Mouse (Mus musculus): ENCODE results near the gene Dmkn.
"Not testable (repeated sequence)": the region's sequence is repeated elsewhere in the genome, so short reads cannot be mapped to it uniquely, and the experiment has no call there.

Gene Dmkn

GRCm38 (mm10) chr7:30763456-30763855 lies at the start of gene Dmkn:
TSS of gene Dmkn (plus strand) at chr7:30763756.
- no peak for DNase-seq

- peak; percentile 69 to 70 for DNase-seq
Observed at GRCm38 (mm10) chr7:30717006-30717715, 46.4 kb upstream of the Dmkn start.

- DNase-seq = no peak
Observed at GRCm38 (mm10) chr7:30717716-30718046, 45.9 kb upstream of the Dmkn start.

GRCm38 (mm10) chr7:30719669-30720068 lies 43.9 kb upstream of the Dmkn start:
- DNase-seq = no peak

- DNase-seq = no peak
Observed at GRCm38 (mm10) chr7:30721286-30721685, 42.3 kb upstream of the Dmkn start.

- DNase-seq = no peak
Observed at GRCm38 (mm10) chr7:30723274-30723953, 40.1 kb upstream of the Dmkn start.

- DNase-seq = no peak
Observed at GRCm38 (mm10) chr7:30728214-30728613, 35.3 kb upstream of the Dmkn start.

- DNase-seq = no peak
Observed at GRCm38 (mm10) chr7:30728739-30729395, 34.7 kb upstream of the Dmkn start.

- peak; percentile 87 to 96 for DNase-seq
Observed at GRCm38 (mm10) chr7:30729396-30730063, 34.0 kb upstream of the Dmkn start, which contains the start of gene Tmem147. TSS of gene Tmem147 (minus strand) at chr7:30729540.

- DNase-seq = not testable (repeated sequence)
Observed at GRCm38 (mm10) chr7:30730064-30730722, 33.4 kb upstream of the Dmkn start.

- no peak for DNase-seq
Observed at GRCm38 (mm10) chr7:30736211-30736610, 27.3 kb upstream of the Dmkn start.

GRCm38 (mm10) chr7:30742570-30742969 lies 21.0 kb upstream of the Dmkn start:
- DNase-seq = peak; percentile 12 to 19

- DNase-seq = not testable (repeated sequence)
Observed at GRCm38 (mm10) chr7:30743617-30744016, 19.9 kb upstream of the Dmkn start, which contains the start of gene Gapdhs. TSS of gene Gapdhs (minus strand) at chr7:30743681.

GRCm38 (mm10) chr7:30744022-30744598 lies 19.4 kb upstream of the Dmkn start:
- DNase-seq = no peak

GRCm38 (mm10) chr7:30747525-30748204 lies 15.9 kb upstream of the Dmkn start:
- DNase-seq = no peak

GRCm38 (mm10) chr7:30749824-30750606 lies 13.5 kb upstream of the Dmkn start:
- no peak for DNase-seq

GRCm38 (mm10) chr7:30751086-30751669 lies 12.4 kb upstream of the Dmkn start, which contains the start of gene Sbsn:
TSS of gene Sbsn (plus strand) at chr7:30751471.
- no peak for DNase-seq

GRCm38 (mm10) chr7:30757001-30757400 lies 6.6 kb upstream of the Dmkn start:
- DNase-seq = no peak

GRCm38 (mm10) chr7:30758853-30759252 lies 4.7 kb upstream of the Dmkn start:
- peak in 1 of 2 experiments; percentile 37 for DNase-seq

GRCm38 (mm10) chr7:30761769-30762352 lies 1.7 kb upstream of the Dmkn start:
- no peak for DNase-seq
